Mouse (Mus musculus) gastrocnemius, postnatal 14 days (tissue): ENCODE results near the gene Syf2. TPM values are rescaled to one million over a fixed set of nuclear protein-coding genes. Genes with fewer than 3 reads are reported as not detected.

Experiments used
- DNase-seq: peaks from one replicate; pipeline ENCODE4 v3.0.0; 2021; ENCODE audit warnings: mixed read lengths
- intact Hi-C: fragments of 180-260 bp; cut with DNase I; formaldehyde crosslinking; loops from one replicate; pipeline ENCODE4 v1.15.1; 2025; ENCODE audit warnings: low total_unique reads
- total RNA-seq, 2 experiments: library from RNA; stranded (reverse); gene quantifications; 2 replicates each; pipeline ENCODE4 v1.2.3; 2021

Syf2 gene
- total RNA-seq, 2 experiments from 2014 or later = 34.1 to 39.6 TPM

GRCm38 (mm10) chr4:134956328-134956727, 25.6 kb downstream of the Syf2 start:
- peak; percentile 63 for DNase-seq
- intact Hi-C loops = no loop called here

- intact Hi-C loops = loop anchor here (10.0 kb wide), 1 partner anchor 52 kb away; no protein-coding TSS in a partner anchor
- no peak for DNase-seq
Measured at GRCm38 (mm10) chr4:134963021-134963776, 32.5 kb downstream of the Syf2 start.

GRCm38 (mm10) chr4:134967887-134968604, 37.3 kb downstream of the Syf2 start:
- DNase-seq = no peak
- intact Hi-C loops = loop anchor here (10.0 kb wide), 1 partner anchor 47 kb away; no protein-coding TSS in a partner anchor

GRCm38 (mm10) chr4:134968605-134968976, 37.9 kb downstream of the Syf2 start:
- no peak for DNase-seq
- intact Hi-C loops = loop anchor here (10.0 kb wide), 1 partner anchor 46 kb away; no protein-coding TSS in a partner anchor

GRCm38 (mm10) chr4:134975261-134975928, 44.7 kb downstream of the Syf2 start:
- no peak for DNase-seq
- intact Hi-C loops = no loop called here

GRCm38 (mm10) chr4:134975929-134976308, 45.2 kb downstream of the Syf2 start:
- DNase-seq = no peak
- intact Hi-C loops = no loop called here

GRCm38 (mm10) chr4:134978930-134979329, 48.2 kb downstream of the Syf2 start:
- DNase-seq = no peak
- intact Hi-C loops = no loop called here

- DNase-seq = no peak
- intact Hi-C loops = no loop called here
Measured at GRCm38 (mm10) chr4:134981959-134982431, 51.3 kb downstream of the Syf2 start.

- no peak for DNase-seq
- intact Hi-C loops = no loop called here
Measured at GRCm38 (mm10) chr4:134983136-134983535, 52.4 kb downstream of the Syf2 start.

GRCm38 (mm10) chr4:134984555-134984954, 53.9 kb downstream of the Syf2 start:
- intact Hi-C loops = no loop called here
- no peak for DNase-seq

- no peak for DNase-seq
Measured at GRCm38 (mm10) chr4:134985626-134986335, 55.1 kb downstream of the Syf2 start.

GRCm38 (mm10) chr4:134986336-134986635, 55.6 kb downstream of the Syf2 start:
- intact Hi-C loops = no loop called here
- peak; percentile 43 for DNase-seq

More at GRCm38 (mm10) chr4:134985626-134986335, 55.1 kb downstream of the Syf2 start:
- intact Hi-C loops = no loop called here

GRCm38 (mm10) chr4:134986963-134987362, 56.3 kb downstream of the Syf2 start:
- DNase-seq = no peak
- intact Hi-C loops = no loop called here

Other genes starting within 250 kb of the Syf2 start
- 1 to 10 TPM; 7.9 to 9.5 TPM for gene Man1c1, start 226.6 kb upstream of the Syf2 start, total RNA-seq
- gene Ldlrap1, start 162.9 kb upstream of the Syf2 start, total RNA-seq = 10 to 100 TPM in 1 of 2 experiments, 1 to 10 TPM in 1; 9.2 to 10.2 TPM
- gene Maco1, start 77.6 kb upstream of the Syf2 start, total RNA-seq = 10 to 100 TPM; 13.6 to 14.5 TPM
- under 1 TPM; 0.20 to 0.39 TPM for gene Rhd, start 66.4 kb upstream of the Syf2 start, total RNA-seq
- gene Tmem50a, start 15.9 kb upstream of the Syf2 start, total RNA-seq = 10 to 100 TPM; 41.1 to 45.9 TPM
- 100 to 1,000 TPM in 1 of 2 experiments, 10 to 100 TPM in 1; 76.9 to 163 TPM for gene Rsrp1, start 7.3 kb upstream of the Syf2 start, total RNA-seq
- under 1 TPM; 0.22 to 0.41 TPM for gene Runx3, start 189.8 kb downstream of the Syf2 start, total RNA-seq